Mouse (Mus musculus) hindbrain, embryonic 11.5 days (tissue): Measurements from ENCODE around the gene Mkrn2os. TPM values are rescaled to one million over a fixed set of nuclear protein-coding genes. Genes with fewer than 3 reads are reported as not detected.

Experiments used
- ATAC-seq: fragments of 200-750 bp; cut with Nextera tagmentation; 2 replicates; pipeline ENCODE4 v1.8.0; 2017; ENCODE audit warnings: mild to moderate bottlenecking, moderate TSS enrichment, moderate library complexity; ENCODE audit not compliant: low FRiP score
- DNase-seq: peaks from one replicate; pipeline ENCODE4 v3.0.0-alpha.2; 2015; ENCODE audit warnings: low spot score
- H3K27ac ChIP-seq: fragments of 300-500 bp; sonication (generic); 2 replicates; pipeline ENCODE4 v1.5.1; 2014; ENCODE audit warnings: mild to moderate bottlenecking, low read depth, low read length
- H3K27me3 ChIP-seq: fragments of 300-500 bp; sonication (generic); 2 replicates; pipeline ENCODE4 v1.6.1; 2014; ENCODE audit warnings: mild to moderate bottlenecking, low read length, moderate library complexity, mixed read lengths; ENCODE audit not compliant: control insufficient read depth, insufficient read depth
- H3K36me3 ChIP-seq: fragments of 300-500 bp; sonication (generic); 2 replicates; pipeline ENCODE4 v1.6.1; 2014; ENCODE audit warnings: mild to moderate bottlenecking, low read length, moderate library complexity, mixed read lengths; ENCODE audit not compliant: control insufficient read depth, insufficient read depth
- H3K4me1 ChIP-seq: fragments of 300-500 bp; sonication (generic); replicated peaks from 2 replicates; pipeline ENCODE4 v1.6.1; 2014; ENCODE audit warnings: low read length, mixed read lengths; ENCODE audit not compliant: control insufficient read depth, insufficient read depth
- H3K4me2 ChIP-seq: fragments of 300-500 bp; sonication (generic); replicated peaks from 2 replicates; pipeline ENCODE4 v1.6.1; 2014; ENCODE audit warnings: mild to moderate bottlenecking, low read depth, low read length
- H3K4me3 ChIP-seq: fragments of 300-500 bp; sonication (generic); 2 replicates; pipeline ENCODE4 v1.5.1; 2014; ENCODE audit warnings: low read depth, low read length
- H3K9ac ChIP-seq: fragments of 300-500 bp; sonication (generic); 2 replicates; pipeline ENCODE4 v1.6.1; 2014; ENCODE audit warnings: low read depth, low read length
- H3K9me3 ChIP-seq: fragments of 300-500 bp; sonication (generic); 2 replicates; pipeline ENCODE4 v1.6.1; 2016; ENCODE audit warnings: low read length; ENCODE audit not compliant: control insufficient read depth
- WGBS: fragments of 180-500 bp; shearing (Covaris S2); extraction: QIAGEN DNeasy Blood & Tissue Kit; methylation state at CpG from one replicate; pipeline ENCODE4 v1.1.7; 2014; 5-methylcytosine and 5-hydroxymethylcytosine counted together
- polyA plus RNA-seq: library from polyadenylated mRNA; unstranded; fragments of >200 nt; fragmentation: Nextera tagmentation; extraction: Ambion mirVana; gene quantifications from 2 replicates; pipeline ENCODE4 v1.2.1, GENCODE M21; 2014

The Mkrn2os gene
- polyA plus RNA-seq, 1 experiment from 2014 or later: 0.11 TPM

- H3K27ac ChIP-seq: no peak overlapping the region
- H3K4me1 ChIP-seq: no peaks in the 10 kb centered on the region
- no peaks in the 10 kb centered on the region for H3K27me3 ChIP-seq
- 94% methylated on average over 5 of the region's 5 CpGs for WGBS
- H3K4me3 ChIP-seq: no peak overlapping the region
- H3K36me3 ChIP-seq: no peaks in the 10 kb centered on the region; the same call in 1 of the 2 replicates
- no peak for ATAC-seq
- H3K9ac ChIP-seq: no peak overlapping the region
- H3K4me2 ChIP-seq: no peak overlapping the region
- no peaks in the 10 kb centered on the region for H3K9me3 ChIP-seq
- no peak for DNase-seq
Observed at GRCm38 (mm10) chr6:115610301-115610700, 17.9 kb upstream of the Mkrn2os start.

- H3K9me3 ChIP-seq: no peaks in the 10 kb centered on the region
- no peak overlapping the region for H3K27ac ChIP-seq
- no peak overlapping the region for H3K4me3 ChIP-seq
- no peak overlapping the region for H3K4me2 ChIP-seq
- peak; percentile 63 for DNase-seq
- H3K36me3 ChIP-seq: no peaks in the 10 kb centered on the region; the same call in 1 of the 2 replicates
- no peak for ATAC-seq
- no peak overlapping the region for H3K9ac ChIP-seq
- 72% methylated on average over 3 of the region's 3 CpGs for WGBS
- no peaks in the 10 kb centered on the region for H3K4me1 ChIP-seq
- H3K27me3 ChIP-seq: no peaks in the 10 kb centered on the region
Observed at GRCm38 (mm10) chr6:115609121-115609520, 16.7 kb upstream of the Mkrn2os start.

DNA sequence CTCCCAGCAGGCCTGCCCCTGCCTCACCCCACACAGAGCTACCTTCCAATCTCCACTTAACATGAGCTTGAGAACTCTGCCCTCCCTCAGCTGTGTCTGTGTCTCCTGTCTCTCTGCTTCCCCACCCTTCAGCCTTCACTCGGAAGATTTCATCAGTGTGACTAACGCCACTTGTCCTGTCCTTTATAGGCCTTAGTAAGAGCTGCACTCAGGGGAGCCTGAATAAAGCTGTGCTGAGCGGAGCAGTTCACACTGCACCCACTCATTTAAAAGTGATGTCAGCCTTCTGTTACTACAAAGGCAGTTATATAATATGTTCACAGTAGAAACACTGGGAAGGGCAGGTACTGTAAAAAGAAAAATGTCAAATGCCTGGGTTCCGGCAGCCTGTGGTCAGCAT, 15.1 kb upstream of the Mkrn2os start:
- no peaks in the 10 kb centered on the region; the same call in 1 of the 2 replicates for H3K4me1 ChIP-seq
- H3K4me3 ChIP-seq: no peak overlapping the region
- no peak overlapping the region for H3K27ac ChIP-seq
- no peak for ATAC-seq
- 71% methylated on average over 4 of the region's 4 CpGs for WGBS
- no peak overlapping the region for H3K9ac ChIP-seq
- no peaks in the 10 kb centered on the region for H3K27me3 ChIP-seq
- no peak for DNase-seq
- H3K4me2 ChIP-seq: no peak overlapping the region
- H3K9me3 ChIP-seq: no peaks in the 10 kb centered on the region
- no peaks in the 10 kb centered on the region; the same call in 1 of the 2 replicates for H3K36me3 ChIP-seq

- no peak for ATAC-seq
- Histone ChIP-seq H3K4me3 (no peak overlapping the region), H3K9me3 (no peaks in the 10 kb centered on the region), H3K27me3 (no peaks in the 10 kb centered on the region), H3K4me1 (no peaks in the 10 kb centered on the region; the same call in 1 of the 2 replicates), H3K36me3 (no peaks in the 10 kb centered on the region; the same call in 1 of the 2 replicates), H3K9ac (no peak overlapping the region), H3K4me2 (no peak overlapping the region), H3K27ac (no peak overlapping the region)
- WGBS: 88% methylated on average over 1 of the region's 1 CpGs
- no peak for DNase-seq
Observed at GRCm38 (mm10) chr6:115606461-115606860, 14.1 kb upstream of the Mkrn2os start.

- Histone ChIP-seq H3K27ac (peak within 1 kb of the TSS; percentile 19), H3K4me2 (peak within 1 kb of the TSS; percentile 63), H3K27me3 (no peaks in the 10 kb centered on the region), H3K36me3 (no peaks in the 10 kb centered on the region), H3K4me3 (peak within 1 kb of the TSS; percentile 78), H3K9ac (peak within 1 kb of the TSS; percentile 80), H3K9me3 (no peaks in the 10 kb centered on the region), H3K4me1 (no peaks in the 10 kb centered on the region; the same call in 1 of the 2 replicates)
- 1% methylated on average over 43 of the region's 61 CpGs for WGBS
- ATAC-seq: peak; percentile 93
- peak; percentile 92 for DNase-seq
Observed at GRCm38 (mm10) chr6:115601715-115602523, 9.5 kb upstream of the Mkrn2os start, which contains the start of gene Mkrn2. Gene Mkrn2 (plus strand): TSS chr6:115601902.

GRCm38 (mm10) chr6:115601322-115601714, 8.9 kb upstream of the Mkrn2os start:
- no peaks in the 10 kb centered on the region; the same call in 1 of the 2 replicates for H3K4me1 ChIP-seq
- no peak overlapping the region for H3K9ac ChIP-seq
- peak overlapping the region; percentile 63; the same call in 1 of the 2 replicates for H3K4me2 ChIP-seq
- DNase-seq (peak; percentile 30), ATAC-seq (peak; percentile 41)
- no peaks in the 10 kb centered on the region for H3K36me3 ChIP-seq
- no peaks in the 10 kb centered on the region for H3K27me3 ChIP-seq
- WGBS: 63% methylated on average over 4 of the region's 4 CpGs
- H3K9me3 ChIP-seq: no peaks in the 10 kb centered on the region
- no peak overlapping the region for H3K27ac ChIP-seq
- H3K4me3 ChIP-seq: peak overlapping the region; percentile 78; the same call in 1 of the 2 replicates

DNA sequence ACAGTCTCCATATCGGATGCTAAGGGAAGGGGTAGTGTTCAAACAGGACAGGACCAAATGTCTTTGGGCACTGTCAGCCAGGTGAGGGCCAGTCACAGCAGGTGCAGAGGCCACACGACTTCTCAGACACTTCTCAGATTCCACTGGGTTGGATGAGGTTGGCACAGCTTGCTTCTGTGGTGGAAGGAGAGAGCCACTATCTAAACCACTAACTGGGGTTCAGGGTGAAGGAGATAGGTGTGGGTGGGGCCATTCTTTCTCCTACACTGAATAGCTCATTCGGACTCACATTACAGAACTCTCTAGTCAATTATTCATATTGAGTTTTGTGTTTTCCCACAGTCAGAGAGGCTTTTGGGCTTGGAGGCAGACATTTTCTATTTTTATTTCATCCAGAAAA, 3.3 kb upstream of the Mkrn2os start:
- no peak overlapping the region for H3K4me2 ChIP-seq
- no peaks in the 10 kb centered on the region for H3K36me3 ChIP-seq
- WGBS: 70% methylated on average over 3 of the region's 3 CpGs
- DNase-seq: no peak
- H3K4me3 ChIP-seq: no peak overlapping the region
- ATAC-seq: no peak
- H3K27me3 ChIP-seq: no peaks in the 10 kb centered on the region
- H3K9ac ChIP-seq: no peak overlapping the region
- no peaks in the 10 kb centered on the region for H3K9me3 ChIP-seq
- H3K27ac ChIP-seq: no peak overlapping the region
- H3K4me1 ChIP-seq: no peaks in the 10 kb centered on the region

DNA sequence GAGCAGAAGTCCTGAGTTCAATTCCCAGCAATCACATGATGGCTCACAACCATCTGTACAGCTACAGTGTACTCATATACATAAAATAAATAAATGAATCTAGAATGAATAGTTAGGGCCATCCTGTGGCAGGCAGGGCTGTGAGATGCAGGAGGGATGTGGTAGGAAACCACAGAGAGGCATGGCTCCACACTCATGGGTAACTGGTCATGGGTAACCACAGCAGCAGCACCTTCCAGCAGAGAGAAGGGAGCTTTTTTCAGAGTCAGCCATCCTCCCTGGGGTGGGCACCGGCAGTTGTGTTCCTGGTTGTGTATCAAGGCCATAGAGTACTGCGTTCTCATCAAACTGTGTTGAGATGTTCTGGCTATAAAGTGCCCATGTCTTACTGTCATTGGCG, 2.1 kb upstream of the Mkrn2os start:
- Histone ChIP-seq H3K9me3 (no peaks in the 10 kb centered on the region), H3K9ac (no peak overlapping the region), H3K4me2 (no peak overlapping the region), H3K4me1 (no peaks in the 10 kb centered on the region), H3K36me3 (no peaks in the 10 kb centered on the region), H3K27me3 (no peaks in the 10 kb centered on the region), H3K27ac (no peak overlapping the region), H3K4me3 (no peak overlapping the region)
- ATAC-seq: no peak
- WGBS: 79% methylated on average over 3 of the region's 3 CpGs
- DNase-seq: no peak

DNA sequence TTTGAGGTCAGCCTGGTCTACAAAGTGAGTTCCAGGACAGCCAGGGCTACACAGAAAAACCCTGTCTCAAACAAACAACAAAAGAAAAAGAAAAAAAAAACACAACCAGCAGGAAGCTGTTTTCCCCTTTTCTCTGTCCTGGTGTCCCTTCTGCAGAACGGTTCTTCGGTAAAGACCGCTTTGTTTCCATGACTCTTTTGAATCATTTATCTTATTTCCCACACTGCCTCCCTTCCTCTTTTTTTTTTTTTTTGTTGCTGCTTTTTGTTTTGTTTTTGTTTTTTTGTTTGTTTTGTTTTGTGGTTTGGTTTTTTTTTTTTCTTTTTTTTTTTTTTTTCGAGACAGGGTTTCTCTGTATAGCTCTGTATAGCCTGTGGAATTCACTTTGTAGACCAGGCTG, 876 bp upstream of the Mkrn2os start:
- 78% methylated on average over 4 of the region's 4 CpGs for WGBS
- no peak for DNase-seq
- no peaks in the 10 kb centered on the region for H3K4me1 ChIP-seq
- H3K27me3 ChIP-seq: no peaks in the 10 kb centered on the region
- no peak overlapping the region for H3K4me3 ChIP-seq
- H3K4me2 ChIP-seq: no peak overlapping the region
- ATAC-seq: no peak
- H3K36me3 ChIP-seq: no peaks in the 10 kb centered on the region
- H3K27ac ChIP-seq: no peak overlapping the region
- no peak overlapping the region for H3K9ac ChIP-seq
- H3K9me3 ChIP-seq: no peaks in the 10 kb centered on the region
